Mouse (Mus musculus): Measurements from ENCODE around the gene Neurl1b.

DNA sequence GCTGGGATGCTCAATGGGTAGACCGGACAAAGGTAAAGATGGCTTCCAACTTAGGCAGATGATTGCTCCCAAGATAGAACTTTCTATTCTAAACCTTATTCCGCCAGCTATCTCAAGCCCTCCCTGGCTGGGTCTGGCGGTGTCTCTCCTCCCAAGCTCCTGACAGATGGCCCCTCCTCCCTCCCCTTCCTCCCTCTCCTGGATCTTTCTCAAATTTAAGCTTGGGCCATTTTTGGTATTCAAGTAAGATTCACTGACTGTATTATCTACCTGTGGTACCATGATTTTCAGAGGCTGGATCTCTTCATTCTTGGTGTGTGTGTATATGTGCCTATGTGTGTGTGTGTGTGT, 28.5 kb upstream of the Neurl1b start:
- TF ChIP-seq EP300 (optimal IDR thresholded peaks at IDR 0.05) (no peak), CTCF (IDR thresholded peaks at IDR 0.05; ENCODE audit: low read depth) (no peak)

All from stomach, postnatal 0 days (tissue).